Mouse (Mus musculus) skeletal muscle tissue, adult 2 months (tissue): ENCODE data around the gene C9.
A peak's percentile ranks its signal among the peaks of the same experiment; 100 is the strongest.

Experiments
- DNase-seq: peaks from one replicate; pipeline ENCODE4 v3.0.0-alpha.2; 2012; ENCODE audit warnings: low read depth, low spot score

Gene C9

GRCm38 (mm10) chr15:6445135-6445534, at the start of gene C9:
Gene C9 (plus strand): TSS chr15:6445327.
- no peak for DNase-seq

- DNase-seq, result no peak
Measured at GRCm38 (mm10) chr15:6398211-6398610, 46.9 kb upstream of the C9 start.

GRCm38 (mm10) chr15:6398881-6399280, 46.2 kb upstream of the C9 start:
- no peak for DNase-seq

GRCm38 (mm10) chr15:6400115-6400514, 45.0 kb upstream of the C9 start:
- DNase-seq, result no peak

- DNase-seq, result no peak
Measured at GRCm38 (mm10) chr15:6402433-6402832, 42.7 kb upstream of the C9 start.

- DNase-seq, result no peak
Measured at GRCm38 (mm10) chr15:6404172-6404571, 41.0 kb upstream of the C9 start.

- DNase-seq, result no peak
Measured at GRCm38 (mm10) chr15:6406771-6407170, 38.4 kb upstream of the C9 start.

GRCm38 (mm10) chr15:6409031-6409430, 36.1 kb upstream of the C9 start:
- DNase-seq, result no peak

- no peak for DNase-seq
Measured at GRCm38 (mm10) chr15:6410161-6410560, 35.0 kb upstream of the C9 start.

GRCm38 (mm10) chr15:6411334-6411733, 33.8 kb upstream of the C9 start:
- no peak for DNase-seq

GRCm38 (mm10) chr15:6415317-6415716, 29.8 kb upstream of the C9 start:
- no peak for DNase-seq

GRCm38 (mm10) chr15:6431777-6432176, 13.3 kb upstream of the C9 start:
- no peak for DNase-seq

- peak; percentile 1 for DNase-seq
Measured at GRCm38 (mm10) chr15:6432411-6432810, 12.7 kb upstream of the C9 start.

GRCm38 (mm10) chr15:6435281-6435680, 9.8 kb upstream of the C9 start:
- DNase-seq, result peak; percentile 3

GRCm38 (mm10) chr15:6435773-6436172, 9.4 kb upstream of the C9 start:
- peak; percentile 25 for DNase-seq

- DNase-seq, result no peak
Measured at GRCm38 (mm10) chr15:6438685-6439084, 6.4 kb upstream of the C9 start.

GRCm38 (mm10) chr15:6444452-6444851, 675 bp upstream of the C9 start:
- no peak for DNase-seq

GRCm38 (mm10) chr15:6446181-6446580, 1.1 kb downstream of the C9 start:
- no peak for DNase-seq

GRCm38 (mm10) chr15:6448892-6449291, 3.8 kb downstream of the C9 start:
- DNase-seq, result no peak

- no peak for DNase-seq
Measured at GRCm38 (mm10) chr15:6454461-6454860, 9.3 kb downstream of the C9 start.

GRCm38 (mm10) chr15:6461381-6461780, 16.3 kb downstream of the C9 start:
- DNase-seq, result no peak

- DNase-seq, result no peak
Measured at GRCm38 (mm10) chr15:6463361-6463923, 18.3 kb downstream of the C9 start.

GRCm38 (mm10) chr15:6466995-6467394, 21.9 kb downstream of the C9 start:
- DNase-seq, result no peak

- no peak for DNase-seq
Measured at GRCm38 (mm10) chr15:6468845-6469244, 23.7 kb downstream of the C9 start.
